Mouse (Mus musculus) kidney, embryonic 15.5 days (tissue): ENCODE measurements around the gene Aldh9a1. TPM values are rescaled to one million over a fixed set of nuclear protein-coding genes. Genes with fewer than 3 reads are reported as not detected.

ENCODE experiments used
- ATAC-seq: fragments of 200-750 bp; cut with Nextera tagmentation; replicated peaks from 2 replicates; pipeline ENCODE4 v1.8.0; 2017; ENCODE audit warnings: moderate TSS enrichment; ENCODE audit not compliant: low FRiP score
- H3K27ac ChIP-seq: fragments of 300-500 bp; sonication (generic); 2 replicates; pipeline ENCODE4 v1.5.1; 2015; ENCODE audit warnings: mild to moderate bottlenecking, inconsistent platforms
- H3K27me3 ChIP-seq: fragments of 300-500 bp; sonication (generic); 2 replicates; pipeline ENCODE4 v1.6.1; 2015; ENCODE audit warnings: inconsistent platforms
- H3K36me3 ChIP-seq: fragments of 300-500 bp; sonication (generic); 2 replicates; pipeline ENCODE4 v1.6.1; 2015; ENCODE audit warnings: inconsistent platforms
- H3K4me1 ChIP-seq: fragments of 300-500 bp; sonication (generic); 2 replicates; pipeline ENCODE4 v1.6.1; 2015; ENCODE audit warnings: inconsistent platforms
- H3K4me2 ChIP-seq: fragments of 300-500 bp; sonication (generic); 2 replicates; pipeline ENCODE4 v1.6.1; 2015; ENCODE audit warnings: moderate library complexity, mild to moderate bottlenecking, inconsistent platforms
- H3K4me3 ChIP-seq: fragments of 300-500 bp; sonication (generic); replicated peaks from 2 replicates; pipeline ENCODE4 v1.5.1; 2015; ENCODE audit warnings: mild to moderate bottlenecking, inconsistent platforms
- H3K9ac ChIP-seq: fragments of 300-500 bp; sonication (generic); 2 replicates; pipeline ENCODE4 v1.6.1; 2015; ENCODE audit warnings: mild to moderate bottlenecking, inconsistent platforms
- H3K9me3 ChIP-seq: fragments of 300-500 bp; sonication (generic); replicated peaks from 2 replicates; pipeline ENCODE4 v1.6.1; 2016; ENCODE audit warnings: inconsistent platforms
- WGBS: fragments of 180-500 bp; shearing (Covaris S2); methylation state at CpG from one replicate; pipeline ENCODE4 v1.1.7; 2015; ENCODE audit warnings: mixed read lengths; 5-methylcytosine and 5-hydroxymethylcytosine counted together
- polyA plus RNA-seq: library from polyadenylated mRNA; unstranded; fragments of >200 nt; fragmentation: Nextera tagmentation; extraction: Ambion mirVana; gene quantifications from 2 replicates; pipeline ENCODE4 v1.2.1, GENCODE M21; 2015

Gene Aldh9a1
- polyA plus RNA-seq, 1 experiment from 2014 or later = 56.6 TPM

DNA sequence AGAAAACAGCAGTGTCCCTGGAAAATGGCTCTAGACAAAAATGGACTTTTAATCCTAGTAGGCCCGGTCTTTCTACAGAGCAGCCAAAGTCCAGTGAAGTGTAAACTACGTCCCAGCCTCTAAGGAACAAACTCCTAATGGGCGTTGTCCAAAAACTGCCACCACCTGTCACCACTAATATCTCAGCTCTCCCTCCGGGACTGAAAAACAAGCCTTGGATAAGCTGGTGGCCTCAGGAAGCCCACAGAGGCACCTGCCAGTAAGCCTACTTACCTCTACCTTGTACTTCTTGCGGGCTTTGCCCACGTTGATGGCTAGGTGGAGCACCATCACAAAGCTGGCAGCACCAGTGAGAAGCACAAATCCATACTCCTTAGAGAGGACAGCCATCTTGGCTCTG, 28.2 kb downstream of the Aldh9a1 start:
- WGBS = 67% methylated on average over 6 of the region's 6 CpGs
- H3K36me3 ChIP-seq = 0 out of 2 replicates have a peak, but pooled peaks cover 3% of the 10 kb centered on the region

GRCm38 (mm10) chr1:167379751-167380150, 30.0 kb downstream of the Aldh9a1 start:
- WGBS = 70% methylated on average over 5 of the region's 5 CpGs
- no peaks in the 10 kb centered on the region for H3K27me3 ChIP-seq
- H3K4me2 ChIP-seq = no peak overlapping the region
- H3K4me3 ChIP-seq = no peak overlapping the region
- H3K4me1 ChIP-seq = peaks cover 2% of the 10 kb centered on the region
- no peak overlapping the region for H3K9ac ChIP-seq
- H3K27ac ChIP-seq = no peak overlapping the region
- H3K9me3 ChIP-seq = no peaks in the 10 kb centered on the region
- no peak for ATAC-seq
- H3K36me3 ChIP-seq = 0 out of 2 replicates have a peak, but pooled peaks cover 3% of the 10 kb centered on the region

More for the DNA sequence above, 28.2 kb downstream of the Aldh9a1 start:
- H3K9ac ChIP-seq = no peak overlapping the region
- no peaks in the 10 kb centered on the region for H3K27me3 ChIP-seq
- no peak for ATAC-seq
- no peaks in the 10 kb centered on the region for H3K9me3 ChIP-seq
- no peak overlapping the region for H3K27ac ChIP-seq
- H3K4me3 ChIP-seq = no peak overlapping the region
- H3K4me2 ChIP-seq = no peak overlapping the region
- H3K4me1 ChIP-seq = peaks cover 9% of the 10 kb centered on the region

GRCm38 (mm10) chr1:167380223-167380622, 30.4 kb downstream of the Aldh9a1 start:
- Histone ChIP-seq H3K4me2 (no peak overlapping the region), H3K9me3 (no peaks in the 10 kb centered on the region), H3K4me3 (no peak overlapping the region), H3K4me1 (no peaks in the 10 kb centered on the region), H3K9ac (no peak overlapping the region), H3K36me3 (0 out of 2 replicates have a peak, but pooled peaks cover 3% of the 10 kb centered on the region), H3K27me3 (no peaks in the 10 kb centered on the region), H3K27ac (no peak overlapping the region)
- 85% methylated on average over 2 of the region's 2 CpGs for WGBS
- ATAC-seq = no peak

GRCm38 (mm10) chr1:167381050-167382015, 31.5 kb downstream of the Aldh9a1 start:
- H3K36me3 ChIP-seq = 0 out of 2 replicates have a peak, but pooled peaks cover 2% of the 10 kb centered on the region
- no peaks in the 10 kb centered on the region for H3K27me3 ChIP-seq
- H3K4me2 ChIP-seq = no peak overlapping the region
- no peak for ATAC-seq
- H3K27ac ChIP-seq = no peak overlapping the region
- H3K4me3 ChIP-seq = no peak overlapping the region
- H3K4me1 ChIP-seq = no peaks in the 10 kb centered on the region
- no peak overlapping the region for H3K9ac ChIP-seq
- WGBS = 70% methylated on average over 8 of the region's 8 CpGs
- no peaks in the 10 kb centered on the region for H3K9me3 ChIP-seq

DNA sequence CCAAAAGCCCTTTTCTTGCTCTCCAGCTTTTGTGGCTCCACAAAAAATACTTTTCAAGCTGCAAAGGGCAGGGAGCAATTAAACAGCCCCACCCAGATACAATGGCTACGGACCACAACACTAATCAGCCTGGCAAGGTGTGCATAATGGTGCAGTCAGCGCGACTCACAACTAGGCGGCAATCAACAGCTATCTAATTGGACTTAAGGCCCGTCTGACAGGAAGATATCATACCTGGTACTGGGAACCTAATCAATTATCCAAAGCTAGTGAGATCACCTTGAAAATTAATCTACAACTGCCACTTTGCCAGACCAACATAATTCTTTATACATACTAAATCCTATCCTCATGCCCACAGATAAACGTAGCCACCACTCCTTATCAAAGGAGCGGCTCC, 32.5 kb downstream of the Aldh9a1 start:
- Histone ChIP-seq H3K36me3 (no peaks in the 10 kb centered on the region), H3K27me3 (no peaks in the 10 kb centered on the region), H3K9me3 (no peaks in the 10 kb centered on the region), H3K4me2 (no peak overlapping the region), H3K27ac (no peak overlapping the region), H3K9ac (no peak overlapping the region), H3K4me3 (no peak overlapping the region), H3K4me1 (no peaks in the 10 kb centered on the region)
- WGBS = 72% methylated on average over 7 of the region's 7 CpGs
- no peak for ATAC-seq

DNA sequence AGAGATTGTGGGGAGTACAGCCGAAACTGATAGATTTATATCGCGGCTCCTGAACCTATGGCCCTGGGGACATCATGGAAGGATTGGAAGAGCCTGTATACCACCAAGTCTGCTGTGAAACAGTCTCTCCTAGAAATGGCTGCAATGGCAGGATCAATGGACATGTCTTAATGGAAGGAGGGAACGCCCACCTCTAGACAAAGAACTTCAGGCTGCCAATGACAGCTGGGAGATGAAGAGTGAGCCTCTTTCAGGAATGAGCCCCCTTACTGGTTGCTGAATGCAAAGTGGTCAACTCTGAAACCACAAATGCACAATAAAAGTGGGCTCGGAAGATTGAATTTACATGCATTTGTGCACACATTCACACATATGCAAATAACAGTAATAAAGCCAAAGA, 33.0 kb downstream of the Aldh9a1 start:
- Histone ChIP-seq H3K4me3 (no peak overlapping the region), H3K9ac (no peak overlapping the region), H3K27ac (no peak overlapping the region), H3K36me3 (no peaks in the 10 kb centered on the region), H3K9me3 (no peaks in the 10 kb centered on the region), H3K4me1 (no peaks in the 10 kb centered on the region), H3K27me3 (no peaks in the 10 kb centered on the region), H3K4me2 (no peak overlapping the region)
- no peak for ATAC-seq
- 83% methylated on average over 5 of the region's 5 CpGs for WGBS

DNA sequence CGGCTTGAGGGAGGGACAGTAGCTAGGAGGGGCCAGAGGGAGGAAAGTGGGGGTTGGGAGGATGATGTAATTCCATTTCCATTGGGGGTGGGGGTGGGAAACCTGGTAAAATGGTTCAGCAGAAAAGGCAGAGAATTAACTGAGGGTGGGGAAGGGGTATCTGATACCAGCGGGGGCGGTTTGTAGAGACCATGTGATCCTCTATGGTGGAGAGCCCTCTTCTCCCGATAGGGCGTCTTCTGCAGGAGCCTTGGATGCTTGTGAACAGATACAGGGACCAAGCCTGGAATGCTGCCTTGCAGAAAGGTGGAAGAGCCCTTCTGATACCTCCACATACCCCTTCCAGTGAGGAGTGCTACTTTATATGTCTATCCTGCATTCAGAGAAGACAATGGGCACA, 33.4 kb downstream of the Aldh9a1 start:
- Histone ChIP-seq H3K36me3 (no peaks in the 10 kb centered on the region), H3K4me1 (no peaks in the 10 kb centered on the region), H3K9me3 (no peaks in the 10 kb centered on the region), H3K4me2 (no peak overlapping the region), H3K9ac (no peak overlapping the region), H3K4me3 (no peak overlapping the region), H3K27ac (no peak overlapping the region), H3K27me3 (no peaks in the 10 kb centered on the region)
- 88% methylated on average over 5 of the region's 5 CpGs for WGBS
- ATAC-seq = no peak

DNA sequence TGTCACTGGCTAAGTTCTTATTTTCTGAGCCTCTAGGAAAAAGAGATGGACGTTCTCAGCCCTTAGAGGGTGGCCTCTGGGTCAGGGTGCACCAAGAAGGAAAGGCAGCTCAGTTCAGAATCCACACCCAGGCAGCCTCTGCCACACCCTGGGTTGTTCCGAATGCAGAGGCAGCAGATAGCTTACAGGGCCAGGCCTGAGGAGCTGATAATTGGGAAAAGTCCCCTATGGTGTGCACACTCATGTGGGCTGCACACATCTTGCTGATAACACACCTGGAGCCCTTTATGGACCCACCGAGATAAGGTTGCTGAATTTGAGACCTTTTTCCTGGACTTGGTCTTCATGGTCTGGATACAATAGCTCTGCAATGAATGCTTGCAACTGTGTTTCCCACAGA, 34.4 kb downstream of the Aldh9a1 start:
- Histone ChIP-seq H3K4me3 (no peak overlapping the region), H3K36me3 (no peaks in the 10 kb centered on the region), H3K4me2 (no peak overlapping the region), H3K9ac (no peak overlapping the region), H3K27ac (no peak overlapping the region), H3K9me3 (no peaks in the 10 kb centered on the region), H3K27me3 (no peaks in the 10 kb centered on the region), H3K4me1 (no peaks in the 10 kb centered on the region)
- whole genome bisulfite sequencing = 67% methylated on average over 3 of the region's 3 CpGs
- ATAC-seq = peak; percentile 90

- no peak overlapping the region for H3K4me2 ChIP-seq
- H3K9ac ChIP-seq = no peak overlapping the region
- no peaks in the 10 kb centered on the region for H3K36me3 ChIP-seq
- no peaks in the 10 kb centered on the region for H3K27me3 ChIP-seq
- H3K4me1 ChIP-seq = no peaks in the 10 kb centered on the region
- no peak for ATAC-seq
- no peak overlapping the region for H3K27ac ChIP-seq
- H3K4me3 ChIP-seq = no peak overlapping the region
- no peaks in the 10 kb centered on the region for H3K9me3 ChIP-seq
- 93% methylated on average over 2 of the region's 2 CpGs for WGBS
These were observed 35.4 kb downstream of the Aldh9a1 start for GRCm38 (mm10) chr1:167385211-167385610.

DNA sequence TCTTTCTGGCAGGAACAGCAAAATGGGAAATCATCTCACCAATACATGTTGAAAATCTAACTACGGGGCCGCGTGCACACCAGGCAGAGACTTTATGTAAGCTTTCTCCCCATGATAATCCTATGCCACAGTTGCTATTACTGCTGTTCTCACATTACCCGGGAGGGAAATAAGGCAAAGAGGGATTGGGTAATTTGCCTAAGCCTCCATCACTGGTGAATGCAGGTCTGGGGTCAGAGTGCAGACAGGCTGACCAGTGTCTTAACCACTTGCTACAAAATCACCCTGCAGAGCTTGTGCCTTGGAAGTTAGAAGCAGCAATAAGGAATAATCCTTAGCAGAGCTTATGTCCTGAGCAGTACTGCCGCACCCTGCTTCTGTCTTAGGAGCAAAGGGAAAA, 35.8 kb downstream of the Aldh9a1 start:
- ATAC-seq = no peak
- H3K27ac ChIP-seq = no peak overlapping the region

DNA sequence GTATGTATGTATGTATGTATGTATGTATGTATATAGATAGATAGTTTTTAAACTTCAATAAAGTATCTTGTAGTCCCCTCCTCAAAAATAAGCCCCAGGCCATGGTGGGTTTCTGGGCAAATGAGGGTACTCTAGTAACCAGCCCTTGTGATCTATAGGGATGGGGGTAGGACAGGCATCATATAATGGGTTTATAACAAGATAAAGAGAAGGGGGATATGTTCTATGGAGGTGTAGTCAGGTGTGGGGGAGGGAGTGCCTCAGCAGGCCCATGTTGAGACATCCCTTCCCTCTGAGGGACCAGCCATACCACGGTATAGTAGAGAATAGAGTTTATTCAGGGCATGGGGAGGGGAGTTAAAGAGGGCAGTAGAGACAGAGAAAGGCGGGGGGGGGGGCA, 36.7 kb downstream of the Aldh9a1 start:
- Histone ChIP-seq H3K4me1 (no peaks in the 10 kb centered on the region), H3K27ac (no peak overlapping the region), H3K4me3 (no peak overlapping the region), H3K27me3 (no peaks in the 10 kb centered on the region), H3K9me3 (no peaks in the 10 kb centered on the region), H3K36me3 (no peaks in the 10 kb centered on the region), H3K4me2 (no peak overlapping the region), H3K9ac (no peak overlapping the region)
- ATAC-seq = no peak
- 68% methylated on average over 2 of the region's 2 CpGs for WGBS

More for the DNA sequence above, 35.8 kb downstream of the Aldh9a1 start:
- H3K4me2 ChIP-seq = no peak overlapping the region
- no peaks in the 10 kb centered on the region for H3K4me1 ChIP-seq
- H3K36me3 ChIP-seq = no peaks in the 10 kb centered on the region
- H3K9me3 ChIP-seq = no peaks in the 10 kb centered on the region
- 78% methylated on average over 5 of the region's 5 CpGs for WGBS
- H3K27me3 ChIP-seq = no peaks in the 10 kb centered on the region
- no peak overlapping the region for H3K9ac ChIP-seq
- no peak overlapping the region for H3K4me3 ChIP-seq

DNA sequence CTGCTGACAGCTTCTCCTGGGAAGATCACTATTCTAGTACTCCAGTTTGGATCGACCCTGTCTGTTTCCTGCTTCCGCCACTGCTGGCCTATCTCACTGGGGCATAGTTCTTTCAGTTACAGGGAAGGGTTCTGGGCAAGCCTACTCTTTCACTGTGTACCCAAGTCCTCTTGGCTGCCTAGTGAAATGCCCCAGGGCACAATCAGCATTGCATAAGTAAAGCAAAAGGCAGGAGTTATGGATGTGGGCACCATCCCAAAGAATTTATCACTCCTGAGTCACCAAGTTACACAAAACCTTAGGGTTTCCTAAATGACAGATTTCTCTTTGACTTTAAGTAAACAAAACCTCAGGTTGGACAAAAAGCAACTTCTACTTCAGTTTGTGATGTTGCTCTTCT, 37.5 kb downstream of the Aldh9a1 start:
- H3K4me1 ChIP-seq = no peaks in the 10 kb centered on the region
- no peaks in the 10 kb centered on the region for H3K36me3 ChIP-seq
- H3K9ac ChIP-seq = no peak overlapping the region
- H3K27me3 ChIP-seq = peaks cover 3% of the 10 kb centered on the region; the same call in 1 of the 2 replicates
- WGBS = 65% methylated on average over 2 of the region's 2 CpGs
- no peak overlapping the region for H3K4me2 ChIP-seq
- no peak overlapping the region for H3K27ac ChIP-seq
- no peak for ATAC-seq
- H3K4me3 ChIP-seq = no peak overlapping the region
- no peaks in the 10 kb centered on the region for H3K9me3 ChIP-seq
